Mouse (Mus musculus): ENCODE measurements at regions not wholly inside any gene's neighbourhood (a gene's known extent, or its start where the extent isn't known, plus 50 kb on each side); places are given as distances from the start of the nearest gene placed in this dataset.
A peak's percentile ranks its signal among the peaks of the same experiment; 100 is the strongest.

DNA sequence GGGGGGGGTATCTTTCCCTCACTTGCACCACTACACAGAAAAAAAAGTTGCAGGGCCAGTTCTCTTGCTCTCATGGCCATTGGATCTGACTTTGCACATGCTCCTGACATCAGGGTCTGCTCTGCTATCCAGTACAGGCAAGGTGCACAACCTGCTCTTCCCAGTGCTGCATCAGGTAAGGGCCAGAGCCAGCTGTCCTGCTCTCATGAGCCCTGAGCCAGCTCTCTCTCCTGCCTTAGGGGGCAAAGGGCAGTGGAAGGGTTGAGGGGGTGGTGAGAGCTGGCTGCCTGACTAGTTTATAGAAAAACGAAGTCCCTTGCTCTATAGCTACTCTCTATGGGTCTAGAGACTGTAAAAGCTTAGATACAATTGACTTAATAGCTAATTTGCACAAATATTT lies 927.6 kb downstream of the Rab28 start:
- no peak for DNase-seq (ENCODE audit: inconsistent ontology term)

DNA sequence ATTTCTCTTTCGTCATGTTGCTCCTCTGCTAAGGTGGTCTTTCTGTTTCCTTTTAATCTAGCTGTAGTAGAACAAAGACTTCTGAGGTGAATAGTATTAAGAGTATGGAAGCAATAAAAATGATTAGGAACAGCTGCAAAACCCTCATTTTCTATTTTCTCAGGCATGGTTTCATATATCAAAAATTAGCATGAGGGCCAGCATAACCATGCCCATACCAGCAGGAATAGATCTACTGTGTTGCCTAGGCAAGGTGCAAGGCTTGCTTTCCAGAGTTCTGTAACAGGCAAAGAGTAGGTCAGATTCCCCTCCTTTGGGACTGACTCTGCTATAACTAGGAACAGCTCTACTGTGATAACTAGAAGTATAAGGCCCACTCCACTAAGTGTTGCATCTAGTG lies 928.1 kb downstream of the Rab28 start:
- DNase-seq (ENCODE audit: inconsistent ontology term) = no peak

GRCm38 (mm10) chr5:40775856-40776255 lies 932.1 kb downstream of the Rab28 start:
- no peak for DNase-seq (ENCODE audit: inconsistent ontology term)

DNA sequence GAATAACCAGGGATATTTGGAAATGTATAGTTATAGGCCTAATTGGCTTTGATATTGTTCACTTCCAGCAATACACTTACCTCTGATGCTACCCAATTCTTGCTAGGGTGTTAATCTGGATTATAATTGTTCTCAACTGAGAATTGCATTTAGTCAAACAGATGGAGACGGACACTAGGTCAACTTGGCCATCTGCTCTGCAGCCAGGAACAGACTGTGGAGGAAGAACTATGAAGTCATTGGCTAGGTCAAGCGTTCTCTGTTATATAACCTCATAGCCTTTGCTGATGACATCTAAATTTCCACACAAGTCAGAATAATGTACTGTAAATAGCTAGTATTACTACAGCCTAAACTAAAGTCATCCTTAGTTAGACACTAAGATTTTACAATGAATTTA lies 947.7 kb downstream of the Rab28 start:
- no peak for DNase-seq (ENCODE audit: inconsistent ontology term)

- peak; percentile 14 for DNase-seq (ENCODE audit: inconsistent ontology term)
These were observed 957.9 kb downstream of the Rab28 start for GRCm38 (mm10) chr5:40750044-40750443.

DNA sequence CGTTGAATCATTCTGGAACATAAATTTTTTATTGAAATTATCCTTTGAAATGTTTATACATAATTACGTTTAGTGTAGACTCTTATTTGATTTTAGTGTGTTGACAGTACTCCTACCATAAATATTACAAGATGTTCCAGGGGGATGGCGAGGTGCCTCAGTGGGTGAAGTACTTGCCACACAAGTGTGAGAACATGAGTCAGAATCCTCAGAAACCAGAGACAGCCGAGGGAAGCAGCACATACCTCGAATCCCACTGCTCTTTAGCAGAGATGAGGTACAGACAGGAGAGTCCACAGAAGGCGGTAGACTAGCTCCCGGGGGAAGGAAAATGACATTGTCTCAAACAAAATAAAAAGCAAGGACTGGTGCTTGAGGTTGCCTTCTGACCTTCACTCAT lies 972.3 kb downstream of the Rab28 start:
- no peak for DNase-seq (ENCODE audit: inconsistent ontology term)

DNA sequence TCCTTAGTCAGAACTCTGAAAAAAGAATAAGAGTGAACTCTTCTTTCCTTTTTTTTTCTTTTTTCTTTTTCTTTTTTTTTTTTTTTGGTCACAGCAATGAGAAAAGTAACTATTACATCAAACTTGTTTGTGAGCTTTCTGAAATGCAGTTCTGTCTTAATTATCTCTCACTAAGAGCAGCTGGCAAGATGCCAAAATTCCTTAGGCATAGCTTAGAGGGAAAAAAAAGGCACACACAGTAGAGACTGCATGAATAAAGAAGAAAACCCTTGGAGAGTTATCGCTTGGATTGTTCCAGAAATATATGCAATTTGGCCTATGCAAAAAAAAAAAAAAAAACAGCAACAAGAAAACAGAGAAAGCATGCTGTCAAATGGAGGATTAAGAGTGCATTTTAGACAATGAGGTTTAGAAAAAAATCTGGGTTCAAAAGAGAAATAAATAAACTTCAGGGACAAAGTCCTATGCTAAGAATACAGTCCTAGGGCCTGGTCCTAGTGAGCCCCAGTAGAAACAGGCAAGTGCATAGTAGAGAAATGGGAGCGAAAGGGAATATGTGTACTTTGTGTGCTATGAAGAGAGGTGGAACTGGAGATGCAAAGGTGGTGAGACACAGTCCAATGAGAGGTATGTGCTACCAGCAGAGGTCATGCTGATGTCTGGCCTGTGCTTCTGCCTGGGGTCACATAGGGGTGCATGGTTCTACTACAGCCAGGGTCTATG lies 974.0 kb downstream of the Rab28 start:
- peak; percentile 70 for DNase-seq (ENCODE audit: inconsistent ontology term)

DNA sequence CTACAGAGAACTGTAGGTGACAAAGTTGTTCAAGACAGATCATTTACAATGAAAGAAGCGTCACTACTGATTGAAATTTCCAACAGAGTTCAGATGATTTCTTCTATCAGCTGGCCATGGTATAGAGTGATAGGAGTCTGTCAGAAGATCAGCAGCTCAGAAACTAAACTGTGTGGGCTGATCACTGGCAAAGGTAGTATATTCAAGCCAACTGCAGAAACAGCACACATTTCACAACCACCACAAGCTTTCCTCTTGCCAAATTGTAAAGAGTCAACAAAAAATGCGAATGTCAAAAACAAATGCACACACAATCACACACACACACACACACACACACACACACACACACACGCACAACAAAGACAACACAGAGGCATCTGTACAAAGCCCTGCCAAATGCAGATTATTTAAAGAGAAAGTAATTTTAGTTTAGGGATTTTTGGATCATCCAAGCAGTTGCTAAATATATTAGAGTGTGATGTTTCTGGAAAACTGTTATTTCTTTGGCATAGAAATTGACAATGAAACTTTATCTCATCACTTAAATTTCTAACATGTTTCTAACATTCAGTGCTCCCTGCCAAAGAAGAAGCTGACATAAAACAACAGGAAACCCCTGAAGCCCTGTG lies 959.3 kb upstream of the Hs3st1 start:
- DNase-seq (ENCODE audit: inconsistent ontology term) = no peak

DNA sequence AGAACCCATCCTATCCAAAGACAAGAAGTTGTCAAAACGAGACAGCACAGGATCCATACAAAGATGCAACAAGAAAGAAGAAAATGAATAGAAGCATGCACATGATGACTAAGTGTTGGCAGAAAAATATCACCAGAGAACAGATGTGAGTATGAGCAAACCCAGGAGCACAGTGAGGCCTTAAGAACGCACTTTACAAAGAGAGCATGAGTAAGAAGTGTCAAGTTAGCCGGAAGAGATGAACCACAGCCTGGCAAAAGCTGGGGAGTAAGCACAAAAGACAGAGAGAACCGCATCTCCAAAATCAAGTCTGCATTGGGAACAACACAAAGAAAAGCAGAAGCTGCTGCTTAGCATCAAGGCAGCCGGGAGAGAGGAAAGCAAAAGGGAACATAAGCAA lies 946.4 kb upstream of the Hs3st1 start:
- no peak for DNase-seq (ENCODE audit: inconsistent ontology term)

DNA sequence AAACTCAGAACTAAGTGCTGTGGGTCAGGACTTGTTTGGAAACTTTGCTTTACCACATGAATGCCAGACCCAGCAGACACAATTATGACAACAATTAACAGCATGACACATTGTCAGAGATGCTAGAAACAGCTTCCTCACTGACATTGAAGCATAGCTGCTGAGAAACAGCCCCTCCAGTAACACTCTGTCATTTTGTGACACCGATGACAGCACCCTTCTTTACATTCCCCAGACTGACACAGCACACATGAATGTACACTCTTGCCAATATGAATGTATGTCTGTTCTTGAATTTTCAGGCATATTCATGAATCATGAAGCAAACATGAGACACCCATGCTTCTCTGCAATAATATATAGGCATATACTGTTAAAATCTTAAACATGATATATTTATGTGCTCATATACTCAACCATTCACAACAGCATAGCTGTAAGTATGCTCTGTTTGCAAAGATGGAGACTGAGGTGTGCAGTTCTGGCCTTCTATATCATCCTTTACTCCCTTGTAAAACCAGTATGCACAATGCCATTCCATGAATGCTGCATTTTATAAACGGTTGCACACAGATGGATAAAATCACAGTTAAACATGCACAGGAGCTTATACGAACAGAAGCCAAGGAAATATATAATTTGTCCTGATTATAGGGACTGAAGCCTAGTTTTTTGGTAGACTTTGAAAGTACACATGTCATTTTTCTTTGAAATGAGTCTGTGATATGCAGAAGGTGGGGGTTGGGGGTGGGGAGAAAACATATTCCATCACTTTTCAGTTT lies 942.4 kb upstream of the Hs3st1 start:
- DNase-seq (ENCODE audit: inconsistent ontology term) = peak; percentile 4
